Mouse (Mus musculus): ENCODE results near the gene Socs1.

Gene Socs1

DNA sequence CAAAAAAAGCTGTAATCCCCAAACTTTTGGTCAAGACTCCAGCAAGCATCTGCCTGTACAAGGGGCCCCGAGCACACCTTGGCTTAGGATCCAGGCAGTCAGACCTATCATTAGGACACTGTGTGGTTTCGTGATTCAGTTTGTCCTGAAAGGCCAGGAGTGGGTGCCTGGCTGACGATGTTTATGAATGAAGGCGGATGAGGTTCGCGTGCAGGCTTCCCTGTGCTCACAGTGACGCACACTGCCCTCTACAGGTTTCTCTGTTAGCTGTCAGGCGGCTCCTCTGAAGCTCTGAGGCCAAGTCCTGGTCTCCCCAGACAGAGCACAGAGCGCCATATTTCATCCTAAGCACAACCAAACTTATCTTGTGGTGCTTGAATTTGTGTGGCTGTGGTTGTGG, 952 bp upstream of the Socs1 start:
- peak; percentile 90 for DNase-seq

DNA sequence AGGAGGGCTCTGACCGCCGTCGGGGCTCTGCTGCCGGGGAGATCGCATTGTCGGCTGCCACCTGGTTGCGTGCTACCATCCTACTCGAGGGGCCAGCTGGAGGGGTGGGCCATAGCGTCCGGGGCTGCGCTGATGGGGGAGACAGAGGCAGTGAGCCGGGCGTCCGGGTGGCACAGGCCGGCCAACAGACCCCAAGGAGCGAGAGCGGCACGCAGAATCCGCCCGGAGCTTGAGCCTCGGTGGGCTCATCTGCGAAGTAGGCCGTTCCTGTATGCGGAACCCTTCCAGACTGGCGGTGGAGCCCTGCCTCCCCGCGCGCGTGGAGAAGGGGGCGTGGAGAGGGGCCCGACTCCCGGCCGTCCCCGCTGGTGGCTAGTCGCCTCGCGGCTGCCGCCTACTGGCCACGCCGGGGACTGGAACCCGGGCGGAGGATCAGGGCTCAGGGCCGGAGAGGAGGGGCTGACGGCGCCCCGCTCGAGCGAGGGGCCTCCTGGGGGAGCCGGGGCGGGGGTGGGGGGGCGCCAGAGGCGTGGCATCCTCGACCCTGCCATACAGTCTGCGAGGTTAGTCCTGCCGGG, 454 bp downstream of the Socs1 start:
- DNase-seq = peak; percentile 87

DNA sequence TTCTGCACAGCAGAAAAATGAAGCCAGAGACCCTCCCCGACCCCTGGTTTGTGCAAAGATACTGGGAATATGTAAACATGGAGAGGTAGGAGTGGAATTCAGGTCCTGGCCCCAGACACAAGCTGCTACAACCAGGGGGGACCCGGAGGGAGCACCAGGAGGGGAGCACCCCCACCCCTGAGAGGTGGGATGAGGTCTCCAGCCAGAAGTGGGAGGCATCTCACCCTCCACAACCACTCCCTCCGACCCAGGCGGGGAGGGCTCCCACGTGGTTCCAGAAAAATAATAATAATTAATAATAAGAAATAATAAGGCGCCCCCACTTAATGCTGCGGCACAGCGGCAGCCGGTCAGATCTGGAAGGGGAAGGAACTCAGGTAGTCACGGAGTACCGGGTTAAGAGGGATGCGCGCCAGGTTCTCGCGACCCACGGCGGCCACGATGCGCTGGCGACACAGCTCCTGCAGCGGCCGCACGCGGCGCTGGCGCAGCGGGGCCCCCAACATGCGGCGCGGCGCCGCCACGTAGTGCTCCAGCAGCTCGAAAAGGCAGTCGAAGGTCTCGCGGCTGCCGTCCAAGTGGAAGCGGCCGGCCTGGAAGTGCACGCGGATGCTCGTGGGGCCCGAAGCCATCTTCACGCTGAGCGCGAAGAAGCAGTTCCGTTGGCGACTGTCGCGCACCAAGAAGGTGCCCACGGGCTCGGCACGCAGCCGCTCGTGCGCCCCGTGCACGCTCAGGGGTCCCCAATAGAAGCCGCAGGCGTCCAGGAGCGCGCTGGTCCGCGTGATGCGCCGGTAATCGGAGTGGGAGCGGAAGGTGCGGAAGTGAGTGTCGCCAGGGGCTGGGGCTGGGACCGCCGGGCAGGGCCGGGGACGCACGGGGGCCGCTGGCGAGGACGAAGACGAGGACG, 1.2 kb downstream of the Socs1 start:
- DNase-seq = peak; percentile 32

DNA sequence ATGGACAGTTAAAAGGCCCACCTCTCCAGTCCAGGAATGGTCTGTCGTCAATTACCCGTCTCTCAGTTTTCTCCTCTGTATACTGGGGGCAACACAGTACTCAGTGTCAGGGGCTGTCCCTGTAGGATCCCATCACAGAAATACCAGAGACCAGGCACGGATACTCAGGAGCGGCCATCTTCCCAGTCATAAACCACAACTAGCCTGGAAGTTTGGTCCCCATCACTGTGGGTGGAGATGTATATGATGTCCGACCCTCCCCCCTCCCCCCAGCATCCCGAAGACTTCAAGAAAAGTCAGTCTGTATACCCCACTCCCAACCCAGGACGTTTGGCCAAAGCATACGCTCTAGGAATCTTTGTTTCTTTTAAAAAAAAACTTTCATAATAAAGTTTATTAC, 1.9 kb downstream of the Socs1 start:
- no peak for DNase-seq

GRCm38 (mm10) chr16:10783152-10783434, 2.2 kb downstream of the Socs1 start:
- DNase-seq = peak; percentile 22

DNA sequence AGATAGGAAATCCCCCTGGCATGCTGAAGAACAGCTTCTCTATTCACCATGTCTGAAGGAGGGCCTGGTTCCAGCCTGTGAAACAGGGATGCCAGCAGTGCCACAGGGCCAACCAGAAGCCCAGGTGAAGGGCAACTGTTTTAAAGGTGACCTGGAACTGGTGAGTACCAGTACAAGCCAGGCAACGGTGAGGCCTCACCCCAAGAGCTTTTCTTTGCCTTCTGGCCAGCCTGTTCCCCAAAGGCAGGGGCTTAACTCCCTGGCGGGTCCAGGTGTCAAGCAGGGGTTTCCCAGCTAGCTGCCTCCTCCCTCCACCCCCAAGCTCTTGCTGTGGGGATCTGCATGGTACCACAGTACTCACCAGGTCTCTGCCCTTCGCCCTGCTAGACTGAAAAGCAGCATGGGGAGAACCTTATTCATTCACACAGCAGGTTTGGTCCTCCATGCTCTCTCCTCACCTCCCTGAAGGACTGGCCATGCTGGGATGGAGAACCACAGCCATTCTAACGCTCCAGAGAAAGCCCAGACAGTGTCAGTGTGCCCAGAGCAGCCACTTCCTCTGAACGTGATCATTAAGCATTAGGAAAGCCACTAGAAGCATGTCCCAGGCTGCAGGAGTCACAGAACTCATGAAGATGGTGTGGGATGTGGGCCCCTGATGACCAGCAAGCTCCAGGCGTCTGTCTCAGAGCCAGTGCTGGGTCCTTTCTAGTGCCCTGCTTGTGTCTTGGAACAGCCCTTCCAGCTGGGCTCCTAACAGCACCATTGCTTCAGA, 2.8 kb downstream of the Socs1 start:
- DNase-seq = no peak

DNA sequence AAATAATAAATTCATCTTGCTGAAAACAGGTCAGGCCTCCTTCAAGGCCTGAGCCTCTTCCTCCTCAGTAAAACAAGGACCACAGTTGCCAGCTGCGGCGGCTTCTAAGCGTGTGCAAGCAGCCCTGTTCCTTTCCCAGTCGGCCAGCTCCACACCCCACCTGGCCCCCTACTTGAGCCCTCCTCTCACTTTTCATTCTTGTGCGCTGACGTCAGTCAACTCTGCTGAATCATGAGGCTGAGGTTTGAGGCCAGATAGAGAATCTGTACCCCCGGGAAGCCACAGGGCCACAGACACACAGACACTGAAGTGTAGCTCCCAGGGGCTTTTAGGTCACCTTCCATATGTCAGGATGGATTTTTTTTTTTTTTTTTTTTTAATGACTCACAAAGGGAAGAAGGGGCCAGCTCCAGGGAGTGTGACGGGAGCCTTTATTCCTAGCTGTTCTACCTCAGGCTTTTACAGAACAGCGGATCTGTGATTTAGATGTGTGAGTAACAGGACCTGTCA, 3.4 kb downstream of the Socs1 start:
- DNase-seq = no peak

DNA sequence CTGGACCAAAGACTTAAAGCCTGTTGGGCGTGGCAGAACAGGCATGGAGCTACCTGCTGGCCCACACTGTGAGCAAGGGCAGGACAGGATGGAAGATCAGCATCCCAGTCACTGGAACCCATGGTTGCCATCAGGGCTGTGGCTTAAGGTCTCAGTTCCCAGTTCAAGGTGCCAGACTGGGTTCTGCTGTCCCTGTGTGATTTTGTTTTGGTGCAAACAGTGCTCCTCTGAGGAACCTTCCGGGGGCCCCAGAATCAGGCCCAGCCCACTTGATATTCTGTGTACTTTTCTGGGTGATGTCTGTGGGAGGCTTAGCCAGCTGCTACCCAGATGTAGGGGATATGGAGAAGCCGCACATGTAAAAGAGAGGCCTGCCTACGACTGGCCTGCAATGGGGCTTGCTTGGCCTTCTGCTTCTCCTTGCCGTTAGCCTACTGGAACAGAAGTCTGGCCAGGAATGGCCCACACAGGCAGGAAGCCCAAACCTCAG, 4.7 kb downstream of the Socs1 start:
- no peak for DNase-seq

DNA sequence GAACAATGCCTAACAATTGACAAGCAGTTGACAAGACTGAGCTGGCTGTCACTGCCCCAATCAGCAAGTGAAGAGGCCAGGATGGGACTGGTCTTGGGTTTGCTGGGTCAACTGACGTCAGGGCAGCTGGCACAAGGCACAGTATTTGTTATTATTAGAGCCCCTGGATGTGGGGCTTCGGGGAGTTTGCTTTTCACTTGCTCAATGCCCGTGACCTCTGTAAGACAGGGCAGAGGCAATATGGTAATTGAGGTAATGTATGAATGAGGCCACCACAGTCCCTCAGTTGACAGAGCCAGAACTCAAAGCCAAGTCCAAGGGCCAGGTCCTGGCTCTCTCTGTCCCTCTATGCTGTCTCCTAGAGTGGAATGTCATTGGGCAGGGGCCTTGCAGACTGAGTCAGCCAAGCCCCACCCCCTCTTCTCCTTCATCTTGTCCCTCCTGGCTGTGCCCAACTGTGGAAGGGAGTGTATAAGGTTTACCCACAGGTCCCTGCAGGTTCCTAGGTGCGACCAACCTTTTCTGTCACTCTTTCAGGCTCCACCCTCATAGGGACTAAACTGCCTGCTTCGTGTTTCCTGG, 7.7 kb downstream of the Socs1 start:
- DNase-seq = no peak

DNA sequence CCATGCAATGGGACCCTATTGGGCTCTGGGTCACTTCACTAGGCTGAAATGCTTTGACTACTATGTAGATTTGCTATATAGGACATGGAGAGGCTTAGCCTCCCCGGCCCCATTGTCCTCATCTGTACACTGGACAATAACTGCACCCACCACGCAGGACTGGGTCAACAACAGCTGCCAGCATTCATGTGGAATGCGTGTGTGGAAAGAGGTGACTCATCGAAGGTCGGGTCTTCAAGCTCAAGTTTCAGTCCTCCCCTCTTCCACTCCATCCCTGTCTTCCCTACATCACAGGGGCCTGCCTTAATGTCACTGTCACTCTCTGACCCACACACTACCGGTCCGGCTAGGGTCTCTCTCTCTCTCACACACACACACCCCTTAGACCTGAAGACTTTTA, 9.0 kb downstream of the Socs1 start:
- DNase-seq = no peak

DNA sequence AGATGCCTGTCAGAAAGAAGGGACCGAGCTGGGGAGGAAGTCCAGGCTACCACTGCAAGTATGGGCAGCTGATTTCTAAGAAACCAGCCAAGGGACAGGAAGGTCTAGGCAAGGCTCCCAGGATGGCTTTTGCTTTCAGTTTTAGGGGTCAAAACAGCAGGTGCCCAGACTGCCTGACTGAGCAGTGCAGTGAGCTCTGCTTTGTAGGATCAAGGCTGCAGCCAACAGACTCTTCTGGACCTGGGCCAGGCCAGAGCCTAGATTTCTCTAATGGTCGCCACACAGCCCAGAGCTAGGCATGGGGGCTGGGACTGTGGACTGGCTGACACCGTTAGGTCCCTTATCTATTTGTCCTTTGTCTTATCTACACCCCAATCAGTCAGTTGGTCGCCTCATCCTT, 10.6 kb downstream of the Socs1 start:
- DNase-seq = no peak

GRCm38 (mm10) chr16:10773543-10773942, 11.8 kb downstream of the Socs1 start:
- no peak for DNase-seq

GRCm38 (mm10) chr16:10771769-10772510, 13.4 kb downstream of the Socs1 start:
- DNase-seq = no peak

- no peak for DNase-seq
Measured at GRCm38 (mm10) chr16:10770531-10771325, 14.6 kb downstream of the Socs1 start.

GRCm38 (mm10) chr16:10769661-10770060, 15.7 kb downstream of the Socs1 start:
- no peak for DNase-seq

DNA sequence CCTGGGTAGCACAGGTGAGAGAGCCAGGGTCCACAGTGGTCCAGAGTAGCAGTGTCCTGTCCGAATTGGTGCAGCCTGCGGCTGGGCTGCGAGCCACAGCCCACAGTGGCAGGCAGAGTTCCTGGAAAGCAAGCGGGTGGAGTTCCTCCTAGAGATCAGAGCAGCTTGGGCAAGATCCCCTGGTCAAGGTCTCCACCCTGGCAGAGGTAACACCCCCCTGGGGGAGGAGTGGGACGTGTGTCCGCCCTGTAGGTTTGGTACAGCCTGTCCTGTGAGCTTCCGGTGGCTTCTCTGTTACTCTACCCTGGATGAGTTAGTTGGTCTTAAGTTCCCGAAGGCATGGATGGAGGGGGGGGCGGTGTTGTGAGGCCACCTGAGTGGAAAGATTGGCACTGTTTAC, 16.5 kb downstream of the Socs1 start:
- DNase-seq = no peak

DNA sequence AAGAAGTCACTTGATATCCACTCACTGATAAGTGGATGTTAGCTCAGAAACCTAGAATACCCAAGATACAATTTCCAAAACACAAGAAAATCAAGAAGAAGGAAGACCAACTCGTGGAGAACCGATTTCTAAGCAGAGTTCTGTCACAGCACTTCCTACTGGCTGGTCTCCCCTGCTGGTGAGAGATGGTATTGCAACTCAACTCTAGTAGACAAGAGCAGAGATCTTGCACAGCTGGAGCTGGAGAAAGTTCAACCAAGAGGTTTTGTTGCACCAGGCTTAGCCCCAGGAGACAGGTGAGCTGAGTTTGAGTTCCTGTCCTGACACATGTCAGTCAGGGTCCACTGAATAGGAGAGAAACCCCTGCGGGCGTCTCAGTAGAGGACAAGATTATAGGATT, 18.2 kb downstream of the Socs1 start:
- DNase-seq = peak; percentile 78

DNA sequence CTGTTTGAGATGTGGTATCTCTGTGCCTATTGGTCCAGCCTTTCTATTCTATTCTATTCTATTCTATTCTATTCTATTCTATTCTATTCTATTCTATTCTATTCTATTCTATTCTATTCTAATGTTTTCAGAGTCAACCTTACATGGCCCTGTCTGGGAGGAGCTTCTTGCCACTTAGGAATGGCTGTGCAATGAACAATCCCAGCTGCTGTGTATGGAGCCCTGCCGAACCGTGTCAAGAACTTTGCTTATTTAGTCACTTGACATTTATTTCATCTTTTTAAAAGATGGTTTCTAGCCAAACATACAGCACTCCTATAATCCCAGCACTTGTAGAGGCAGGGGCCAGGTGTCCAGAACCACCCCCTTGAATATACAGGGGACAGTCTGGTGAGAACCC, 21.0 kb downstream of the Socs1 start:
- DNase-seq = no peak

- DNase-seq = no peak
Measured at GRCm38 (mm10) chr16:10763540-10764264, 21.6 kb downstream of the Socs1 start.

- no peak for DNase-seq
Measured at GRCm38 (mm10) chr16:10762569-10763180, 22.7 kb downstream of the Socs1 start.
